ENCODE assay signal across 27 mouse cellular contexts in the genomic region with DNA sequence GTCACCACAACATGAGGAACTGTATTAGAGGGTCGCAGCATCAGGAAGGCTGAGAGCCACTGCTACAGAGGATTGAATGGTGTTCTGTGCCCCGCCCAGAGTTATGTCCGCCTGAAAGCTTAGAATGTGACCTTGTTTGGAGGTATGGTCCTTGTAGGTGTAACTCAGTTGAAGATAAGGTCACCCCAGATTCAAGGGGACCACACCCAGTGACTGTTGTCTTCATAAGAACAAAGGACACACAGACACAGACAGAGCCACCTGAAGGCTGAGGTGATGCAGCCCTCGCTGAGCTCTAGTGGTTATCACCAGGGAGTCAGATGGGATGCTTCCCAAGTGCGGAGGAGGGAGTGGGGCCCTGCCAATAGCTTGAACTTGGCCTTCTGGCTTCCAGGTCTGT.
"Had no signal": no experiment of that assay in that cellular context is flagged by ENCODE, and none has a peak within 500 bp of the region (broad histone marks: within the 10 kb centered on the region; RNA-seq: fewer than 3 reads in every experiment).

No protein-coding gene starts in this region.

- ATAC-seq: hindbrain, postnatal 0 days; intestine, embryonic 16.5 days had no signal

- H3K27ac ChIP-seq: heart, adult 2 months; heart, embryonic 13.5 days; heart, embryonic 15.5 days; hindbrain, embryonic 13.5 days; hindbrain, embryonic 15.5 days; hindbrain, postnatal 0 days; kidney, embryonic 15.5 days; kidney, postnatal 0 days; limb, embryonic 12.5 days; liver, embryonic 14.5 days had no signal

- H3K27me3 ChIP-seq: hindbrain, embryonic 13.5 days; hindbrain, embryonic 15.5 days; kidney, embryonic 15.5 days; limb, embryonic 12.5 days had no signal

- DNase-seq: gastrocnemius, postnatal 14 days; gastrocnemius, postnatal 36 days; heart, adult 11 months; heart, adult 2 months; heart, postnatal 14 days; heart, postnatal 36 days; kidney, adult 11 months; kidney, adult 2 months; kidney, adult 9 months; kidney, postnatal 14 days; kidney, postnatal 36 days; layer of hippocampus, adult 9-11 months; layer of hippocampus, postnatal 36 days; liver had no signal

- H3K4me3 ChIP-seq: heart, adult 2 months; heart, embryonic 13.5 days; heart, embryonic 15.5 days; hindbrain, embryonic 13.5 days; hindbrain, embryonic 15.5 days; kidney, embryonic 15.5 days; limb, embryonic 10.5 days; limb, embryonic 12.5 days had no signal

- H3K36me3 ChIP-seq: heart, embryonic 13.5 days; heart, embryonic 15.5 days; hindbrain, embryonic 13.5 days; hindbrain, embryonic 15.5 days; kidney, embryonic 15.5 days; limb, embryonic 10.5 days; limb, embryonic 12.5 days had no signal

- H3K4me1 ChIP-seq: heart, embryonic 13.5 days; heart, embryonic 15.5 days had no signal

- H3K4me2 ChIP-seq: heart, embryonic 11.5 days; heart, embryonic 13.5 days; heart, embryonic 15.5 days; hindbrain, embryonic 13.5 days; hindbrain, embryonic 15.5 days; kidney, embryonic 15.5 days; limb, embryonic 12.5 days; liver, embryonic 11.5 days had no signal

- H3K9ac ChIP-seq: heart, embryonic 13.5 days; heart, embryonic 15.5 days; hindbrain, embryonic 13.5 days; hindbrain, embryonic 15.5 days; kidney, embryonic 15.5 days; limb, embryonic 12.5 days; liver, embryonic 14.5 days had no signal

- H3K9me3 ChIP-seq: heart, embryonic 13.5 days; heart, embryonic 15.5 days; hindbrain, embryonic 13.5 days; hindbrain, embryonic 15.5 days; kidney, embryonic 15.5 days; limb, embryonic 10.5 days; limb, embryonic 12.5 days had no signal
